Mouse (Mus musculus) MEL (cell line): ENCODE measurements around the gene Rgma. TPM values are rescaled to one million over a fixed set of nuclear protein-coding genes. Genes with fewer than 3 reads are reported as not detected.

Experiments used
- DNase-seq: peaks from one replicate; pipeline ENCODE4 v3.0.0; 2011; ENCODE audit warnings: low read depth, low spot score
- H3K27ac ChIP-seq: 2 replicates; pipeline ENCODE4 v1.5.1; 2012; ENCODE audit warnings: low read depth, mild to moderate bottlenecking, control low read depth, low read length, moderate library complexity; ENCODE audit not compliant: control insufficient read depth
- H3K27me3 ChIP-seq, 2 experiments: fragments of 150-350 bp in 1 of 2; sonication (generic) in 1 of 2; 2 replicates each; pipeline ENCODE4 v1.6.1; 2012; ENCODE audit warnings: low read length in 2 of 2, mild to moderate bottlenecking in 2 of 2, improper control_type of control experiment in 1 of 2, moderate library complexity in 1 of 2; ENCODE audit not compliant: insufficient read depth in 2 of 2, control insufficient read depth in 1 of 2
- H3K36me3 ChIP-seq, 2 experiments: 2 replicates each; pipeline ENCODE4 v1.6.1; 2012 to 2014; ENCODE audit warnings: low read length in 2 of 2, improper control_type of control experiment in 1 of 2, inconsistent platforms in 1 of 2, mild to moderate bottlenecking in 1 of 2; ENCODE audit not compliant: insufficient read depth in 2 of 2, control insufficient read depth in 1 of 2
- H3K4me1 ChIP-seq, 2 experiments: fragments of 150-350 bp in 1 of 2; sonication (generic) in 1 of 2; 2 replicates each; pipeline ENCODE4 v1.6.1; 2012; ENCODE audit warnings: low read length in 2 of 2, improper control_type of control experiment in 1 of 2, mild to moderate bottlenecking in 1 of 2; ENCODE audit not compliant: insufficient read depth in 2 of 2, control insufficient read depth in 1 of 2
- H3K4me3 ChIP-seq, 2 experiments: fragments of 150-350 bp in 1 of 2; sonication (generic) in 1 of 2; 2 replicates each; pipeline ENCODE4 v1.5.1; 2012; ENCODE audit warnings: low read depth in 2 of 2, low read length in 2 of 2, mild to moderate bottlenecking in 2 of 2, moderate library complexity in 2 of 2, control low read depth in 1 of 2, improper control_type of control experiment in 1 of 2; ENCODE audit not compliant: control insufficient read depth in 1 of 2, insufficient read depth in 1 of 2
- H3K79me2 ChIP-seq: 2 replicates; pipeline ENCODE4 v1.6.1; 2012; ENCODE audit warnings: mild to moderate bottlenecking, low read length, moderate library complexity; ENCODE audit not compliant: control insufficient read depth, poor library complexity, insufficient read depth
- H3K9ac ChIP-seq: 2 replicates; pipeline ENCODE4 v1.6.1; 2012; ENCODE audit warnings: low read depth, mild to moderate bottlenecking, control low read depth, low read length, moderate library complexity; ENCODE audit not compliant: control insufficient read depth, poor library complexity, severe bottlenecking
- H3K9me3 ChIP-seq: fragments of 150-350 bp; sonication (generic); replicated peaks from 2 replicates; pipeline ENCODE4 v1.6.1; 2012; ENCODE audit warnings: mild to moderate bottlenecking, low read length, improper control_type of control experiment, moderate library complexity; ENCODE audit not compliant: insufficient read depth
- CHD1 ChIP-seq: IDR thresholded peaks from 2 replicates; pipeline ENCODE4 v1.6.1; 2012; ENCODE audit warnings: low read depth, mild to moderate bottlenecking, inconsistent platforms, low read length, improper control_type of control experiment
- CTCF ChIP-seq, 3 experiments: IDR thresholded peaks in 2 of 3; conservative IDR thresholded peaks in 1 of 3; 2 replicates each; pipeline ENCODE4 v1.5.1; 2011 to 2012; ENCODE audit warnings: low read length in 3 of 3, low read depth in 2 of 3, mild to moderate bottlenecking in 2 of 3, improper control_type of control experiment in 1 of 3, inconsistent platforms in 1 of 3, mixed read lengths in 1 of 3, moderate library complexity in 1 of 3; ENCODE audit not compliant: control insufficient read depth in 1 of 3, insufficient read depth in 1 of 3, poor library complexity in 1 of 3, severe bottlenecking in 1 of 3
- E2F4 ChIP-seq: IDR thresholded peaks from 2 replicates; pipeline ENCODE4 v1.6.1; 2011; ENCODE audit warnings: low read depth, low read length, improper control_type of control experiment, borderline replicate concordance
- GATA1 ChIP-seq: IDR thresholded peaks from 2 replicates; pipeline ENCODE4 v1.6.1; 2011; ENCODE audit warnings: low read depth, low read length, improper control_type of control experiment
- MAFK ChIP-seq: IDR thresholded peaks from 2 replicates; pipeline ENCODE4 v1.6.1; 2011; ENCODE audit warnings: low read depth, mild to moderate bottlenecking, low read length, improper control_type of control experiment, borderline replicate concordance
- MAX ChIP-seq: IDR thresholded peaks from 2 replicates; pipeline ENCODE4 v1.6.1; 2011; ENCODE audit warnings: low read length, improper control_type of control experiment
- MAZ ChIP-seq: IDR thresholded peaks from 2 replicates; pipeline ENCODE4 v1.6.1; 2012; ENCODE audit warnings: low read depth, mild to moderate bottlenecking, inconsistent platforms, low read length, improper control_type of control experiment
- MXI1 ChIP-seq: IDR thresholded peaks from 2 replicates; pipeline ENCODE4 v1.6.1; 2011; ENCODE audit warnings: mild to moderate bottlenecking, low read depth, low read length, improper control_type of control experiment
- MYB ChIP-seq: IDR thresholded peaks from 2 replicates; pipeline ENCODE4 v1.6.1; 2011; ENCODE audit warnings: mild to moderate bottlenecking, low read depth, low read length, improper control_type of control experiment
- NRF1 ChIP-seq: IDR thresholded peaks from 2 replicates; pipeline ENCODE4 v1.6.1; 2014; ENCODE audit warnings: low read depth, mild to moderate bottlenecking, inconsistent platforms, low read length, improper control_type of control experiment, moderate library complexity; ENCODE audit not compliant: poor library complexity, insufficient read depth, severe bottlenecking
- POLR2A ChIP-seq, 2 experiments: IDR thresholded peaks; 2 replicates each; pipeline ENCODE4 v1.6.1; 2011 to 2012; ENCODE audit warnings: low read length in 2 of 2, mild to moderate bottlenecking in 2 of 2, control low read depth in 1 of 2, improper control_type of control experiment in 1 of 2, low read depth in 1 of 2, moderate library complexity in 1 of 2; ENCODE audit not compliant: control insufficient read depth in 1 of 2, insufficient read depth in 1 of 2, poor library complexity in 1 of 2
- POLR2AphosphoS2 ChIP-seq: IDR thresholded peaks from 2 replicates; pipeline ENCODE4 v1.6.1; 2011; ENCODE audit warnings: low read length, improper control_type of control experiment
- POLR2AphosphoS5 ChIP-seq: IDR thresholded peaks from 2 replicates; pipeline ENCODE4 v1.6.1; 2012; ENCODE audit warnings: low read depth, borderline replicate concordance, mild to moderate bottlenecking, inconsistent platforms, low read length, moderate library complexity, mixed read lengths
- RCOR1 ChIP-seq: IDR thresholded peaks from 2 replicates; pipeline ENCODE4 v1.6.1; 2012; ENCODE audit warnings: low read depth, mild to moderate bottlenecking, inconsistent platforms, low read length, improper control_type of control experiment
- TAL1 ChIP-seq: IDR thresholded peaks from 2 replicates; pipeline ENCODE4 v1.6.1; 2012; ENCODE audit warnings: mild to moderate bottlenecking, inconsistent platforms, low read length, moderate library complexity, mixed read lengths
- TCF12 ChIP-seq: IDR thresholded peaks from 2 replicates; pipeline ENCODE4 v1.6.1; 2014; ENCODE audit warnings: low read depth, mild to moderate bottlenecking, inconsistent platforms, low read length, improper control_type of control experiment, moderate library complexity
- UBTF ChIP-seq: IDR thresholded peaks from 2 replicates; pipeline ENCODE4 v1.6.1; 2012; ENCODE audit warnings: low read depth, mild to moderate bottlenecking, inconsistent platforms, low read length, improper control_type of control experiment, moderate library complexity, borderline replicate concordance; ENCODE audit not compliant: insufficient read depth
- ZC3H11A ChIP-seq: IDR thresholded peaks from 2 replicates; pipeline ENCODE4 v1.6.1; 2012; ENCODE audit warnings: low read depth, mild to moderate bottlenecking, inconsistent platforms, low read length, improper control_type of control experiment
- ZKSCAN1 ChIP-seq: IDR thresholded peaks from 2 replicates; pipeline ENCODE4 v1.6.1; 2012; ENCODE audit warnings: low read depth, mild to moderate bottlenecking, inconsistent platforms, low read length, improper control_type of control experiment, moderate library complexity
- ZNF384 ChIP-seq: IDR thresholded peaks from 2 replicates; pipeline ENCODE4 v1.6.1; 2012; ENCODE audit warnings: low read depth, mild to moderate bottlenecking, inconsistent platforms, low read length, improper control_type of control experiment
- polyA plus RNA-seq, 2 experiments: library from polyadenylated mRNA; stranded (reverse) in 1 of 2; unstranded in 1 of 2; fragments of >175 nt in 1 of 2; fragments of >200 nt in 1 of 2; gene quantifications; 2 replicates each; pipeline versions ENCODE4 v1.2.1 to v1.2.4; 2012; ENCODE audit warnings: low replicate concordance in 2 of 2, low read depth in 1 of 2; ENCODE audit not compliant: insufficient read length in 2 of 2, insufficient read depth in 1 of 2, missing spikeins in 1 of 2
- total RNA-seq: library from RNA; depleted of rRNA; stranded (reverse); fragments of 300-350 nt; gene quantifications from 2 replicates; pipeline ENCODE4 v1.2.3, GENCODE M21; 2012

Gene Rgma
- total and polyA plus RNA-seq, 3 experiments: not detected

- H3K4me3 ChIP-seq: no peak overlapping the region
- no peak overlapping the region for H3K9ac ChIP-seq
- TF ChIP-seq MYB: no peak
- TF ChIP-seq MXI1: no peak
- no peak for TF ChIP-seq POLR2AphosphoS5
- TF ChIP-seq E2F4: no peak
- TF ChIP-seq ZNF384: no peak
- no peak for TF ChIP-seq POLR2AphosphoS2
- TF ChIP-seq RCOR1: no peak
- TF ChIP-seq MAZ: no peak
- TF ChIP-seq CTCF (IDR thresholded peaks at IDR 0.05 in 2 of 3, conservative IDR thresholded peaks at IDR 0.05 in 1 of 3; ENCODE audit: control insufficient read depth in 1 of 3, insufficient read depth in 1 of 3, low read depth in 2 of 3, low read length in 3 of 3, poor library complexity in 1 of 3, severe bottlenecking in 1 of 3): no peak
- no peak for TF ChIP-seq POLR2A (IDR thresholded peaks at IDR 0.05; ENCODE audit: control insufficient read depth in 1 of 2, insufficient read depth in 1 of 2, low read depth in 1 of 2, low read length in 2 of 2, poor library complexity in 1 of 2)
- TF ChIP-seq TCF12: no peak
- TF ChIP-seq ZC3H11A: no peak
- no peak for TF ChIP-seq ZKSCAN1
- H3K36me3 ChIP-seq: peaks cover 0 to 4% of the 10 kb centered on the region in 2 experiments; a peak in 2 of 4 replicates
- H3K27ac ChIP-seq: no peak overlapping the region
- H3K4me1 ChIP-seq: peaks cover 6 to 13% of the 10 kb centered on the region in 2 experiments
- H3K79me2 ChIP-seq: no peaks in the 10 kb centered on the region
- H3K9me3 ChIP-seq: no peaks in the 10 kb centered on the region
- no peaks in the 10 kb centered on the region for H3K27me3 ChIP-seq
- no peak for DNase-seq
These were observed 45.5 kb downstream of the Rgma start for GRCm38 (mm10) chr7:73420827-73421226.

GRCm38 (mm10) chr7:73421278-73422015 is 46.1 kb downstream of the Rgma start:
- H3K79me2 ChIP-seq: no peaks in the 10 kb centered on the region

More at GRCm38 (mm10) chr7:73421278-73422015, 46.1 kb downstream of the Rgma start:
- peaks cover 0 to 4% of the 10 kb centered on the region in 2 experiments; a peak in 2 of 4 replicates for H3K36me3 ChIP-seq
- no peaks in the 10 kb centered on the region for H3K27me3 ChIP-seq
- peak overlapping the region; percentile 12; the same call in 1 of the 2 replicates for H3K9ac ChIP-seq
- H3K9me3 ChIP-seq: no peaks in the 10 kb centered on the region
- peaks cover 6 to 13% of the 10 kb centered on the region in 2 experiments for H3K4me1 ChIP-seq
- TF ChIP-seq NRF1 (no peak), MAFK (no peak), UBTF (no peak), TAL1 (no peak), MAX (peak; percentile 37; the same call in 1 of the 2 replicates), E2F4 (no peak), MXI1 (0 out of 2 replicates have a peak, but pooled peaks have one; percentile 8), CHD1 (no peak), CTCF (IDR thresholded peaks at IDR 0.05 in 2 of 3, conservative IDR thresholded peaks at IDR 0.05 in 1 of 3; ENCODE audit: control insufficient read depth in 1 of 3, insufficient read depth in 1 of 3, low read depth in 2 of 3, low read length in 3 of 3, poor library complexity in 1 of 3, severe bottlenecking in 1 of 3) (no peak), GATA1 (peak; percentile 31; the same call in 1 of the 2 replicates)
- H3K27ac ChIP-seq: no peak overlapping the region
- peak; percentile 43 for DNase-seq
- no peak overlapping the region for H3K4me3 ChIP-seq
